Mouse (Mus musculus) retina, postnatal 1 day (tissue): ENCODE results near the gene Eml4.

Experiments
- DNase-seq: peaks from one replicate; pipeline ENCODE4 v3.0.0-alpha.2; 2012

The Eml4 gene

DNA sequence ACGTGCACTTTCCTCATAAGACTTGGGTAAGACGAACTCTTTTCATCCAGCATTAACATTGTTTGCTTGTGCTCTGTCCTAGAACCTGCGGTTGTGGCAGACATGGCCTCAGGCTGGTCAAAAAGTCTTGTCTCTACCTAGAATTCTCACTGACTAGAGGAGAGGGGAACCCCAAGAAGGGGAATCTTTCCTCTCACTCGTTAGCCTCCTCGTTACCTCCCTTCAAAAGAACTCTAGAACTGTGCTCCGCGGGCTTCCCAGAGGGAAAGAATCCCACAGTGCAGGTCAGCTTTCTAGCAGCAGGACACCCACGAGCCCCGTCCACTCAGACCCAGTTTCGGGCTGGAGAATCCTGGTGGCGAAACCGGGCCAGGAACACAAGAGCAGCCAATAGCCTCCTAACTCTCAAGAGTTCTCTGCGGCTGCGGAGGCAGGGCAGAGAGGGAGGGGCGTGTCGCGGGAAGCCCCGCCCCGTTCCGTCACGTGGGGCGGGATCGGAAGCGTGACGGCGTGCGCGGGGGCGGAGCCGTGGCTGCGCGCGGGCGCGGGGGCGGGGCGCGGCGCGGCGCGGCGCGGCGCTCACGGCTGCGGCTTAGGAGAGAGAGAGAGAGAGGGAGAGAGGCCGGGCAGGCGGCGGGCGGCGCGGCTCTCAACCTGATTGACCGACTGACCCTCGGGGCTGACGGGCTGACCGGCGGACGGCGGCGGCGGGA is at the start of gene Eml4:
Gene Eml4, plus strand, starts transcription at position 553 of the 713 bp plus-strand sequence.
- DNase-seq: peak; percentile 93

DNA sequence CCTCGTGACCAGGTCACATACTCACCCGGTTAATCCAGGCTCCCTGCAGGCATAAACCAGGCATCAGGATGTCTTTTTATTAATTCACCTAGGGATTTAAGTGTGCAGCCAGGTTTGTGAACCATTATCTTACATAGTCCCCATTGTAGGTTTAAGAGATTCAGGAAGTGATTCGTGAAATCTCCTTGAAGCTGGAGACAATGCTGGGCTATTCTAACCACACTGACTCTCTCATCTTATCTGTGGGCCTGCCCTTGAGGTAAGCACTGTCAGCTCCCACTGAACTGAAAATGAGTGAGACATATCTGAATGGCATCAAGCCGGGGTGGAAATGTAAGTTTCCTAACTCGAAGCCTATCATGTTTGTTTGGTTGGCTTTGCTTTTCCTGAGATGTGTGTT is 49.3 kb upstream of the Eml4 start:
- DNase-seq: no peak

DNA sequence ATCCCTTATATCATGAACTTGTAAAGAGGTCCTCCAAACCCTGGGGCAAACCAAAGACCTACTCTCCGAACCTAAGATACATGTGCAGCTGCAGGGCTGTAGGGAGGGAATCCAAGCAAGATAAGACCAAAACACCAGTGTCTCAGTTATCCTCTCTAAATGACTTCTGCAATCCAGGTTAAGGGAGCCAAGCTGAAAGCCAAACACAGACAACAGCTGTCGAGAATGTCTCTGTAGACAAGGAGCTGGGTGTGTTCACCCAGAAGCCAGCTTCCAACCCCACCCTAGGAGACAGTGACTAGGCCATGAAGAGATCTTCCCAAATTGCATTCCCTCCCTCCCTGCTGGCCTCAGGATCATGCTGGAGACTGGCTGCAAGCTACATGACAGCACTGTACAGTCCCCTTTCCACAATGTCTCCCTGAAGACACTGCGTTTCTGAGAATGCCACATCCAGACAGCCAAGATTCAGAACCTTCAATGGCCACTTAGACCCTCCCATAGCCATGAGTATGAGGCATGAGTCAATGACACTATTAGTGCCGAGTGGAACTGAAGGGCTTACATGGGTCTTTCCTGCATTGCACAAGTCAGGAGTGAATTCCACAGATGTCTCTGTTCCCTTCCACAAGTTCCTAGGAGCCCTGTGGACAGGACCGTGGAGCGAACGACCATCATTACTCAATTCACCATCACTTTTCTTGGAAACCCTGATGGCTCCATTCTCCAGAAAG is 46.5 kb upstream of the Eml4 start:
- no peak for DNase-seq

DNA sequence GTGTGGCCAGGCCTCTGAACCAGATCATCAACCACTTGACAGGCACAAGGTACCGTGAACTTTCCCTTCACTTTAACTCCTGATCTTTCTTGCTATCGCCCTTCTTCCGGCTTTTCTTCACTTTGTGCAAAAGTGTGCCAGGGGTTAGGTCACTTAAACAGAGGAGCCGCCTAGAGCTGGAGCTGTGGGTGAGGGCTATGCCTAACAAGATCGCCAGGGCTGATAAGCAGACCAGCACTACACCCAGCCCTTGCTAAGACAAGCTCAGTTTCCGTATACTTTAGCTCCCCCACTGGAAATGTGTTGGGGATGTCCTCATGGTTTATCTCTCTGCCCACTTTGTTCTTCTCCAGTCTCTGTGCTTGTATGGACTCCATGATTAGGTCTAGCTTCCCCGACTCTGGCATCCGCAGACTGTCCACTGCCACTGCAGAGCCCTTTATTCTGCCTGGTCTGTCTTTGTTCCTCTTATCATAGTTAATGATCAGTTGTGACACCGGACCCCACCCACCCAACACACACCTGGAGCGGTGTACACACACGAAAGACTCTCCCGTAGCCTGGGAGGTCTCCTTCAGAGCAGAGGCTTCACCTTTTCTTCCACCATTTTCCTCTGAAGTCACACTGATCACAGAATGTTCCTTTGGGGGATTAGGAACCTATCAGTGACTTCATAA is 43.6 kb upstream of the Eml4 start:
- no peak for DNase-seq

DNA sequence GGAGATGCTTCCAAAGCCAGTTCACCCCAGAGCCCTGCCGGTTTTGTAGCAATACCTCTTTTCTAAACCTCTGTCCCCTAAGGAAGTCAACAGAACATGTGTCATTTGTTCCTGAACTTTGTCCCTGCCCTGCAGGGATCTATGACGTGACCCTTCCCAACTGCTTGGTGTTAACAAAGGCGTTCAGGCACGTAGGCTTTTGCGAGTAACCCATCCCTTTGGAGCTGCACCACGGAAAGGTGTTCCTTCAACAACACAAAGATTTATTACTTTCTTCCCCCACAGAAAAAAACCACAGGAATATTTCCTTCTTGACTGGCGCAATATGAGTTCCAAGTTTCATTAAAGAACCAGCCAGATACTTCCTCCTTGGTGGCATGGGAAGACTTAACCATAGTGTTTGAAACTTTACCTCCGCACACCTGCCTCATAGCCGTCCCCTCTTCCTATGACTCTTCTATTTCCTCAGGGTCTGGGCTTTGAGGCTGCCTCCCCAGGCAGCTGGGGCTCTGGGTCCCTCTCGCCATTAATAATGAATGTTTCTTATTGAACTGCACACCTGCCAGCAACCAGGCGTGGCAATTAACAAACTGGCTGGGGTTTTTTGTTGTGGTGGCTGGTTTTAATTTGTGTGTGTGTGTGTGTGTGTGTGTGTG is 43.0 kb upstream of the Eml4 start:
- DNase-seq: no peak

DNA sequence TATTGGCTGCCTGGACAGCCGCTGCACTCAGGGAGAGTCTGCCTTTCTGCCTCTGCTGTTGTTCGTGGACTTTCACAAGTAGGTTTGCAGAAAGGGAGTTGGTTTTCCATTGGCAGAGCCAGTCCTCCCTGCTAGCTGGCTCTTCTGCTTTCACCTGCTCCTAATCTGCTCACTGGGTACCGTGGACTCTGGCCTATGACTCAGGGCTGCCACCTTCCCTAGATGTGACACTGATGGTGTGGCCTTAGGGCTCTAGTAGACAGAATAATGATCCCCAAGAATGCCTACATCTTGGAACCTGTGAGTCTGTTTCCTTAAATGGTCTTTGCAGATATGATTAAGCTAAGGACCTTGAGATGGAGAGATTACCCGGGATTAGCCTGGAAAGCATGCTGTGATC is 42.3 kb upstream of the Eml4 start:
- peak; percentile 69 for DNase-seq

DNA sequence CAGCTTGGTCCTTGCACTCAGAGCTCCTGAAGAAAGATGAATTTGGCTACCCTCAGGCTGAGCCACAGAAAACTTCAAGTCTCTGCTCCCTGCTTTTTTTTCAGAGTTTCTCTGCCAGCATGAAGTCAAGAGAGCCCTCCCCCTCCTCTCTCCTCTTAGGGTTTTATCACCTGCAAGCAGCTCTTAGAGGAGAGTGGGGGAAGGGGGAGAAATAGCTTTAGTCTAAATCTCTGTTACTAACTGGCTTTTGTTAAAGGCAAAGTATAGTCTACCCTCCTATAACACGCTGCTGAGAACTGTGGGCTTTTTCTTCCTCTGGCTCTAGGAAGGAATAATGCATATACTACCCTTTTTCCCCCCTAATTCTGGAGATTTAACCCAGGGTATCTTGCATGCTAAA is 41.5 kb upstream of the Eml4 start:
- no peak for DNase-seq

DNA sequence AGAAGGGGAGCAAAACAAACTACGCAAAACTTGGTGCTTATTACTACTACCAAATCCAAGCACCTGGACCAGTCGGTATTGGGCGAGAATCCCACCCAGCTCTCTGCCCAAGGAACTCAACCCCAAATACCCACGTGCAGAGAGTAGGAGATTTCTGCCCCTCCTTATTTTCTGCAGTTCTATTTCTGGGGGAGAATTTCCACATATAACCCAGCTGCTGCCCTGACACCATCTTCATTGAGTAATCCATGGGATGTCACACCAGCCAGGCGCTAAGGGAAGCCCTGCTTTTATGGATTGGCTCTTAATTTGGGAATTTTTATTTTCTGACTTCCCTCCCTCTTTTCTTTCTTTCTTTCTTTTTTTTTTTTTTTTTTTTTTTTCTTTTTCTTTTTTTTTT is 38.9 kb upstream of the Eml4 start:
- DNase-seq: no peak

DNA sequence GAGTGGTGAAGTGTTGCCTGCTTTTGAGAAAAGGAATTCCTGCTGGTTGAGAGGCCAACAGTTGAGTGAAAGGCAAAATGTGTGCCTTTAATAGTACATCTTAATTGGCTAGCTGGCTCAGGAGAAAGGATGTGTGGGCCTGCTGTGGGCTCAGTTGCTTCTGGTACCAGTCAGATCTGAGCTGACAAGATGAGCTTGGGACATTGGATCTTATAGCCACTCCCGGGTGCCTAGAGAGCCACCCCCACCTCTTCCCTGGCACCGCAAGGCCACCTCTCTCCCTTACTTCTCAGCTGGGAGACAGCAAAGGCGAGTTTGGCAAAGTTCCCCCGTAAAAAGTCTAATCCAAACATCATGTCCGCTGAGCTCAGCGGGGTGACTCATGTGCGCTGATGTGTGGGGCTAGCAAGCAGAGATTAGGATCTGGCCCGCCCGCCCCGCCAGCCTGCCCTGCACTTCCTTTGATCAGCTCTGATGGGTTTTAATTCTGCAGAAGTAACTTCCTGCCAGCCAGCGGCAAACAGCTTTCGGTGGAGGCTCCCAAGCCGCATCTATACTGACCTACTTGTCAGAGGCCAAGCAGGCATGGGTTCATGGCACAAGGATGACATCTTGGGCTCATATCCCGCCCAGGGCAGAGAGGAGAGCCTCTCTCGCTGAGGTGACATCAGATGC is 38.4 kb upstream of the Eml4 start:
- DNase-seq: peak; percentile 68

DNA sequence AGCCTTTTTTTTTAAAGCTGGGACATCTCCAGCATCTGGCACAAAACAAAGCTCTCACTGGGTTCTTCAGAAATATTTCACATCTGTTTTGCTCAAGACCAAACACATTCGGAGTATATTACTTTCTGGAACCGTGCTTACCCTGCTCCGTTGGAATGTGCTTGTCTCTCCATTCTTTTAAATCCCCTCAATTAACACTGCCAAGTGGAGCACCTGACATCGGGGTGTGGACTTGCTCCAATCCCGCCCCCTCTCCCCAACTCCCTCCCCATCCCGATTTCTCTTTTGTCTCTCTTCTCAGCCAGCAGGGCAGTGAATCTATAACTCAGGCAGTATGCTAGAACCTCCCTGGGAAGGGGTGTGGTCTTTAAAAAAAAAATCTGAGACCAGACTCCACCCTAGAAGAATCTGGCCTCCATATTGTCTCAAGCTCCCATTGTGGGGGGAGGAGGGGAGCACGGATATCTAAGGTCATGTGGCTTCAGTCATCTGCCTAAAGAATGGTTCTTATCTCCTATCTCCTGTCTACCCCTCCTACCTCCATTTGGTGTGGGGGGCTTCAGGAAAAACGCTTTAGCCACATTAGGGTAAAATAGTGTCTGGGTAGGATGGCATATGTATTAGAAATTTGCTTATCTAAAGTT is 37.6 kb upstream of the Eml4 start:
- no peak for DNase-seq

DNA sequence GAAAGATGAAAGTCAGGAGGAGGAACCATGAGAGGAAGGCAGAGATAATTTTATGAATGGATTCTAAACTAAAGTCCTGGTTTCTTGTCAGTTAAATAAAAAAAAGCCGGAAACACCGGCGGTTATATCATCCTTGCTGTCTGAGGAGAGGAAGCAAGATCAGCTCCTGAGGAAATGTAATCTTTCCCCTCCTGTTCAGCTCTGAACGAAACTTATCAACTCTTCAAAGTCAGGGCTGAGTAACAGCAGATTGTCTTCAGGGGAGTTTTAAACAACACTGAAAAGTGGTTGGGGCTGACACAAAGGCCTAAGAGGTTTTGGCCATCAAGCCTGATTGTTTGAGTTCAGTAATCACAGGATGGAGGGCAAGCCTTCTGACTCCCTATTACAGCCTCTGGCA is 35.3 kb upstream of the Eml4 start:
- DNase-seq: no peak

DNA sequence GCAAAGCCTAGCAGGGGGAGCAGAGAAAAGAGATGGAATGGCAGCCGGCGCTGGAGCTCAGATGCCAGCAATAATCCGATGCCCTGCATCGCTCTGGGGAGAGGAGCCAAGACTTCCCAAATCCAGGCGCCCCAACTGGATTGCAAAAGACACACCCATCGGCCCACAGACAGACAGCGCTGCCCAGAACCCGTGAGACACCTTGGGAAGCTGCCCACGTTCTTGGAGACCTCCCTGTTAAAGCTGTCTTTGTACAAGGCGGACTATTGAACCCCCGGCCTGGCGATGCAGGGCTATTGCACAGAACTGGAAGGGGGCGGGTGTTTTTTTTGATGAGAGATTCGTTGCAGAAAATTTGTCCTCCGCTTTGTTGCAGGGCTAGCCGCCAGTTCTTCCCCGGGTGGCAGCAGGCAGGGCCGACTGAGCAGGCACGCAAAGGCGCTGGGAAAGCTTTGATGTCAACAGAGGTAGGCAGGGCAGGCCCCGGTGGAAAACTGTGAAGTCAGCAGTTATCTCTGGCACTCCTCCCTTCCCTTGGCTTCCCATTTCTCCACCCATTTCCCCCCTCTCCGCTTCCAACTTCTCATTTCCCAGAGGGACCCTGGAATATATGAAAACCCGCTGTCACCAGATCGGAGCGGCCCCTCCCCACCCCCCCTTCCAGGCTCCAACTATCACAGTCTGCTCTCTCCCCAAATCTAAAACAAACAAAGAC is 28.0 kb upstream of the Eml4 start:
- DNase-seq: peak; percentile 42

DNA sequence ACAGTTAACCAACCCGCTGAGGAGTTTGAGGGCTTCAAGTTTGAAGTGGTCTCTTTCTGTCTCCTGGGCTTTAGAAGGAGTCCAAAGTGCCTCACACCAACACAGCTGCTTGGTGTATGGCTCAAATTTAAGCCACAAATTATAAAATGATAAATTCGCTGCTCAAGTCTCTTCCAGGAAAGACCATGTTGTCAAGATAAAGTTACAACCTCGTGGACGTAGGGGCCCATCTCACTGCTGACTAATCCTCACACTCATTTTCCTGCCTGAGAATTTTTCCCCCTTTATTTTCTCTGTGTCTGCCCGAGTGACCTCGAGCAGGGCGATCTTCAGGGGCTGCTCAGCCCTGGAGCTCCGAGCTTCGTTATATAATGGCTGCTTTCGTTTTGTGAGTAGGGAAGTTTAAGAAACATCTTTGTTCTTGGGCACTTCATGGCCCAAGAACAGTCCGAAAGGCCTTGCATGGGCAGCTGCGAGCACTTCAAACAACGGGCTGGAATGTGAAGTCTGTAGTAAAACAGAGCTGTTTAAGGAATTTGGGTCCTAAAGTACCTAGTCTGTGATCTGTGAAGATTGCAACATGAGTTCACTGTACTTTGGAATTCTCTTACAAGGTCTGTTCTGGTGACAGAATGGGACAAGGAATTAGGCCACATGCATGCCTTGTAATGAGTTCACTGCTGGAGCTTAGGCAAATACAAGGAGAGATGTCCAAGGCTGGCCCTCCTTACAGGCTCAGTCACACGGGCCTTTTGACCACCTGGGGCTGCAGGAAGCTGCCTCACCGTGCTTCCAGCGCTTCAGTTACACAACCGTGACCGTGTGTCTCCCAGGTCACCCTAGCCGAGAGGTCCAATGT is 27.1 kb upstream of the Eml4 start:
- no peak for DNase-seq

DNA sequence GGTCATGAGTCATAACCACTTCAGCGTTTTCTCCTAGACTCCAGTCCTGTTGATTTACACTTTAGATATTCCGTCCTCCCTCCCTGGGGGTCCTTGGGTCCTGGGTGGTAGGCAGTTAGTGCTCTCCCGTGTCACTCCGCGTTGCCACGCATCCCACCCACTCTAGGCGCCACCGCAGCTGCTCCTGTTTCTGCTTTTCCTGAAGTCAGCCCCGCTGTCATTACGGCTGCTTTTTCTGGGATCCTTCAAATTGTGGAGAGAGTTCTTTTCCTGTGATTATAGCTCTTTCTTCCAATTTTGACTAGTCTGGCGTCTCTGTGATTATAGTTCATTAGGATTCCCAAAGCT is 26.5 kb upstream of the Eml4 start:
- DNase-seq: no peak

DNA sequence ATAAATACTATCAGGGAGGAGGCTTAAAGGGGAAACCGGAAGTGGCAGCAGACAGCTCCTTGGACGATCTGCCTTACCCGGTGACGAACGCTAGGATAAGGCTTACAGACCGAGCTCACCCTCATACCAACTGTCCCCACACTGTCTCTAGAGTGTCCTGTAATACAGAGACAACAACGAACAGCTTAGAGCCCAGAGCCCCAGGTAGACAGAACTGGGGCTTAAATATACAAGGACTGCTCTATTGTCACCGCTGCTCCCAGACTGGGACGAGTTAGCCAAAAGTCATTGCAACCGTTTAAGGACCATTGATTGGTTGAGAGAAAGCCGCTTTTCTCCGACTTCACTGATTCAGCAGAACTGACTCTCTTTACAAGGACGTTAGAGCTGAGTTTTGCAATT is 15.5 kb upstream of the Eml4 start:
- no peak for DNase-seq

DNA sequence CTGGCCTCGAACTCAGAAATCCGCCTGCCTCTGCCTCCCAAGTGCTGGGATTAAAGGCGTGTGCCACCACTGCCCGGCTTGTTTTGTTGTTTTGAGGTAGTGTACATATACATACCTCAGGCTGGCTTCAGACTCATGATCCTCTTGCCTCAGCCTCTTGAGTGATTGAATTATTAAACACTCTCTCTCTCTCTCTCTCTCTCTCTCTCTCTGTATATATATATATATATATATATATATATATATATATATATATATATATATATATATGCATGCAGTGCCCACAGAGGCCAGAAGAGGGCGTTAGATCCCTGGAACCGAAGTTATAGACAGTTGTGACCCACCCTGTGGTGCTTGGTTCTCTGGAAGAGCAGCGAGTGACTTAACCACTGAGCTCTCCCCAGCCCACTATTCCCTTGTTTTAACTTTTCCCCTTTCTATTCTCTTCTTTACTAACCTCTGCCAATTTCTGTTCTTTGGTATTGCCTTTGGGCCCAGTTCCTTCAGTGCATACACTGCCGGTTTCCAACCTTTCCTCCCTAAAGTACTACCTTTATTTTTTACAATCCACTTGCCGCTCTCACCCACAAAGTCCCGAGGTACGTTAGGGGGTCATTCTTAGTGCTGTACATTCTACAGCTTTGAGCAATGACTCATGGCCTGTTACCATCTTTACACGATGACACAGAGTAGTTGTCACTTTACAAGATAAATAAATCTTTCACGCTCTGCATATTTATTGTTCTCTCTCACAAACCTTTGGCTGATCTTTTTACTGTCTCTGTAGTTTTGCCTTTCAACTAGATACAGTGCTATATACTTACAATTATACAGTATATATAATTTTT is 13.5 kb upstream of the Eml4 start:
- DNase-seq: no peak

DNA sequence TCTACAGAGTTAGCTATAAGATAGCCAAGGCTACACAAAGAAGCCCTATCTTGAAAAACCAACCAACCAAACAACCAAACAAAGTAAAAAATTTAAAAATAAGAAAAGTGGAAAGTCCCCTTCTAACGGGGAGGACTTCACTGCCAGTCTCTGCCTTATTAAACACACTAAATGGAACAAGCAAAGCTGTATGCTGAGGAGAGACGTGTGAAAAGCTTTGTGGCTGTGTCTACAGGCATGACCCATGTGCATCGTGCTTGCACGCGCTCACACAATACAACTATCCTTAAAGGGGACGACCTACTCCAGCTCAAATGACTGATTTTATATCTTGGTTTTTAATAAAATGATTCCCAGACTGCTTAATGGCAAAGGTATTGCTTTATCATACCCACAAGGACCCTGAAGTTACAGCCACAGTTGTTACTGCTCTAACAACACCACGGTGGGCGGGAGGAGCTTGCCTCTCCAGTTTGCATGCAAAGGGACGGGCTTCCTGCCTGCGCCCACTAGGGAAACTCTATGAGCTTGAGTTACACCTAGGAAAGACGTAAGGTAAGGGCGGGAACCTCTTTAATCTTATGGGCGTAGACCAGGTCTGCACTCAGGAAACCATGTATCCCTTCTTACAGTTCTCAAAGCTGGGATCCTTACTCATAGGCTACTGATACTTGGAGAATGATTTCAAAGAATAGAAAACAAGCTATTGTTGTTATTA is 11.2 kb upstream of the Eml4 start:
- DNase-seq: no peak

DNA sequence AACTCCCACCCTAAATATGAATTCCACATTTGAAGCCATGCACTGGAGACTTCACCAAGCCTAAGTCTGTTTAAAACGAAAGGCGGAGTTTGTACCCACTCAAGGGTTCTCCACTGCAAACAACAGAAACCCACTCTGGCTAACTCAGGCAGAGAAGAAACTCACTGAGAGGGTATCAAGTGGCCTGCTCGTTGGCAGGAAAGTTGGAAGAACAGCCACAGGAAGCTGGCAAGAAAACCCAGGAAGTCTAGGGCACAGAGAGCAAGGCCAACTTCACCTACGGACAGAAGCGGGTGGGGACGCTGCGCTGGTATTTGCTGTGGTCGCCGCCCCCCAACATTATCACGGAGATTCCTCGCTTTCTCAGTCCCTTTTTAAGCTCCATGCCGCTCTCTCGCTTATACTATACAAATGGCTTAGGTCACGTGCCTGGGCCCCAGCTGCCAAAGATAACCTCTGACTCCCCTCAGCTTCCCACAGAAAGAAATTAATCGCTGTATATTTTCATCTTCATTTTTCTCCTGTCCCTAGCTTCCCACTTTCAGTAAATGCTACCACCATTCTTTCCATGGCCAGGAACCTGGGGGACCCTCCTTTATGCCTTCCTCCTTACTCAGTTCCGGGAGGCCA is 9.7 kb upstream of the Eml4 start:
- no peak for DNase-seq

DNA sequence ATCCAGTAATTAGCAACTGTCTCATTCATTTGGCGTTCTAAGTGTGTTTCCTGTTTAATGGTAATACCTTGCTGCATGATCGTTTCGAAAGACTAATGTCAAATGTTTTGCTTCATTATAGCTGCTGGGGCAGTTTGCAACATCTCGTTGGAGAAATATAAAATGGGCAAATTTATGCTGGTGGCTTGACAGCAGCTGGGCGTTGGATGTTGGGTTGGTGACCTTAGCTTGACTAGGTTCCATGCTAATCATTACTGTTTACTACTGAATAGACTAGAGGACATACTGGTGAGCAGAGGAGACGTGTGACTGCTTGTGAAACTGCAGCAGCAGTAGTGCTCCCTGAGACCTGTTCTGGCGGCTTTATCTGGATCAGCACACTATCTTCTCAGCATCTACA is 6.5 kb upstream of the Eml4 start:
- no peak for DNase-seq
